Mouse (Mus musculus): ENCODE results near the gene Ahdc1. TPM values are rescaled to one million over a fixed set of nuclear protein-coding genes. Genes with fewer than 3 reads are reported as not detected.

The Ahdc1 gene
- total and polyA plus RNA-seq, 3 experiments: 2.7 to 37.9 (median 15.6) TPM

GRCm38 (mm10) chr4:133020721-133021120 lies 9.7 kb downstream of the Ahdc1 start:
- no peak overlapping the region for H3K4me3 ChIP-seq (ENCODE audit: low read depth, low read length)
- H3K4me1 ChIP-seq (ENCODE audit: insufficient read depth, low read depth, low read length): peaks cover 52% of the 10 kb centered on the region
- ATAC-seq (ENCODE audit: extremely low read depth, insufficient number of reproducible peaks, low FRiP score, poor library complexity, severe bottlenecking) (no peak), DNase-seq (ENCODE audit: low spot score) (no peak)
- TF ChIP-seq POLR2AphosphoS5 (IDR thresholded peaks at IDR 0.05; ENCODE audit: insufficient replicate concordance, low read depth, low read length): no peak
- no peak for TF ChIP-seq GATA1 (IDR thresholded peaks at IDR 0.05; ENCODE audit: borderline replicate concordance, low read length)
- TF ChIP-seq CTCF (IDR thresholded peaks at IDR 0.05; ENCODE audit: low read depth, low read length): no peak
- no peak for TF ChIP-seq GATA2 (IDR thresholded peaks at IDR 0.05; ENCODE audit: borderline replicate concordance, low read depth, low read length)
- no peak for TF ChIP-seq TAL1 (conservative IDR thresholded peaks at IDR 0.05; ENCODE audit: low read depth, low read length)
- H3K27me3 ChIP-seq (ENCODE audit: insufficient read depth, low read length): peaks cover 15% of the 10 kb centered on the region; the same call in 1 of the 2 replicates
- H3K36me3 ChIP-seq (replicated peaks): peaks cover 72% of the 10 kb centered on the region
- H3K9me3 ChIP-seq (replicated peaks): no peaks in the 10 kb centered on the region

GRCm38 (mm10) chr4:133021181-133021671 lies 10.2 kb downstream of the Ahdc1 start:
- no peak for TF ChIP-seq GATA1 (IDR thresholded peaks at IDR 0.05; ENCODE audit: borderline replicate concordance, low read length)
- no peak for TF ChIP-seq GATA2 (IDR thresholded peaks at IDR 0.05; ENCODE audit: borderline replicate concordance, low read depth, low read length)
- TF ChIP-seq CTCF (IDR thresholded peaks at IDR 0.05; ENCODE audit: low read depth, low read length): no peak
- no peak for TF ChIP-seq POLR2AphosphoS5 (IDR thresholded peaks at IDR 0.05; ENCODE audit: insufficient replicate concordance, low read depth, low read length)
- no peak for TF ChIP-seq TAL1 (conservative IDR thresholded peaks at IDR 0.05; ENCODE audit: low read depth, low read length)
- DNase-seq (ENCODE audit: low spot score) (no peak), ATAC-seq (ENCODE audit: extremely low read depth, insufficient number of reproducible peaks, low FRiP score, poor library complexity, severe bottlenecking) (no peak)
- Histone ChIP-seq H3K4me1 (ENCODE audit: insufficient read depth, low read depth, low read length) (peaks cover 51% of the 10 kb centered on the region), H3K36me3 (replicated peaks) (peaks cover 75% of the 10 kb centered on the region), H3K27me3 (ENCODE audit: insufficient read depth, low read length) (peaks cover 15% of the 10 kb centered on the region; the same call in 1 of the 2 replicates), H3K9me3 (replicated peaks) (no peaks in the 10 kb centered on the region), H3K4me3 (ENCODE audit: low read depth, low read length) (no peak overlapping the region)

DNA sequence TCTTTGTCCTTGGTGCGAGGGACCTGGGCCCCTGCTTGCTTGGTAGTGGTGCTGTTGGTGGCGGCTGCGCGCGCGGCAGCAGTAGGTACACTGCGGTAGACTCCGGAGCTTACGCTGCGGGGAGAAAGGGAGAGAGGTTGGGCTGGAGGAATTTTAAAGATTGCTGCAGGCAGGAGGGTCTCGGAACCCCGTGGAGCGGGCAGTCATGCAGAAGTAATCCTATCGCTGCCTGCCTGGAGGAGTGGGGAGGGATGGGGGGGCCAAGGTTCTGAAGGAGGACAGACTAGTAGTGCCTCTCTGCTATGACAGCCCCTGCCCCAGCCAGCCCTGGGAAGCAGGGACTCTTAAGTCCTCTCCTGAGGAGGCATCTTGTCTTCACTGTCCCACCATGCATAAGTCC lies 11.2 kb downstream of the Ahdc1 start:
- Histone ChIP-seq H3K27me3 (ENCODE audit: insufficient read depth, low read length) (peaks cover 8% of the 10 kb centered on the region; the same call in 1 of the 2 replicates), H3K4me1 (ENCODE audit: insufficient read depth, low read depth, low read length) (peaks cover 49% of the 10 kb centered on the region), H3K9me3 (replicated peaks) (no peaks in the 10 kb centered on the region), H3K36me3 (replicated peaks) (peaks cover 74% of the 10 kb centered on the region), H3K4me3 (ENCODE audit: low read depth, low read length) (no peak overlapping the region)
- TF ChIP-seq GATA1 (IDR thresholded peaks at IDR 0.05; ENCODE audit: borderline replicate concordance, low read length) (no peak), GATA2 (IDR thresholded peaks at IDR 0.05; ENCODE audit: borderline replicate concordance, low read depth, low read length) (no peak)
- no peak for DNase-seq (ENCODE audit: low spot score)
- ATAC-seq (ENCODE audit: extremely low read depth, insufficient number of reproducible peaks, low FRiP score, poor library complexity, severe bottlenecking): no peak

GRCm38 (mm10) chr4:133022954-133023635 lies 12.0 kb downstream of the Ahdc1 start:
- TF ChIP-seq CTCF (IDR thresholded peaks at IDR 0.05; ENCODE audit: low read depth, low read length) (no peak), GATA1 (IDR thresholded peaks at IDR 0.05; ENCODE audit: borderline replicate concordance, low read length) (no peak), GATA2 (IDR thresholded peaks at IDR 0.05; ENCODE audit: borderline replicate concordance, low read depth, low read length) (no peak), POLR2AphosphoS5 (IDR thresholded peaks at IDR 0.05; ENCODE audit: insufficient replicate concordance, low read depth, low read length) (no peak), TAL1 (conservative IDR thresholded peaks at IDR 0.05; ENCODE audit: low read depth, low read length) (no peak)
- no peak for ATAC-seq (ENCODE audit: extremely low read depth, insufficient number of reproducible peaks, low FRiP score, poor library complexity, severe bottlenecking)
- no peak overlapping the region for H3K4me3 ChIP-seq (ENCODE audit: low read depth, low read length)
- H3K27me3 ChIP-seq (ENCODE audit: insufficient read depth, low read length): peaks cover 6% of the 10 kb centered on the region; the same call in 1 of the 2 replicates
- H3K9me3 ChIP-seq (replicated peaks): no peaks in the 10 kb centered on the region
- H3K36me3 ChIP-seq (replicated peaks): peaks cover 79% of the 10 kb centered on the region
- DNase-seq (ENCODE audit: low spot score): no peak
- H3K4me1 ChIP-seq (ENCODE audit: insufficient read depth, low read depth, low read length): peaks cover 40% of the 10 kb centered on the region

- ATAC-seq (ENCODE audit: extremely low read depth, insufficient number of reproducible peaks, low FRiP score, poor library complexity, severe bottlenecking) (no peak), DNase-seq (ENCODE audit: low spot score) (no peak)
- Histone ChIP-seq H3K9me3 (replicated peaks) (no peaks in the 10 kb centered on the region), H3K4me1 (ENCODE audit: insufficient read depth, low read depth, low read length) (peaks cover 35% of the 10 kb centered on the region), H3K4me3 (ENCODE audit: low read depth, low read length) (no peak overlapping the region), H3K36me3 (replicated peaks) (peaks cover 79% of the 10 kb centered on the region), H3K27me3 (ENCODE audit: insufficient read depth, low read length) (peaks cover 7% of the 10 kb centered on the region; the same call in 1 of the 2 replicates)
- TF ChIP-seq GATA1 (IDR thresholded peaks at IDR 0.05; ENCODE audit: borderline replicate concordance, low read length) (no peak), CTCF (IDR thresholded peaks at IDR 0.05; ENCODE audit: low read depth, low read length) (no peak), GATA2 (IDR thresholded peaks at IDR 0.05; ENCODE audit: borderline replicate concordance, low read depth, low read length) (no peak), TAL1 (conservative IDR thresholded peaks at IDR 0.05; ENCODE audit: low read depth, low read length) (no peak), POLR2AphosphoS5 (IDR thresholded peaks at IDR 0.05; ENCODE audit: insufficient replicate concordance, low read depth, low read length) (no peak)
Measured at GRCm38 (mm10) chr4:133023636-133024035, 12.6 kb downstream of the Ahdc1 start.

- Histone ChIP-seq H3K9me3 (replicated peaks) (no peaks in the 10 kb centered on the region), H3K4me1 (ENCODE audit: insufficient read depth, low read depth, low read length) (peaks cover 35% of the 10 kb centered on the region), H3K4me3 (ENCODE audit: low read depth, low read length) (no peak overlapping the region), H3K36me3 (replicated peaks) (peaks cover 77% of the 10 kb centered on the region), H3K27me3 (ENCODE audit: insufficient read depth, low read length) (peaks cover 10% of the 10 kb centered on the region; the same call in 1 of the 2 replicates)
- TF ChIP-seq POLR2AphosphoS5 (IDR thresholded peaks at IDR 0.05; ENCODE audit: insufficient replicate concordance, low read depth, low read length): no peak
- no peak for TF ChIP-seq TAL1 (conservative IDR thresholded peaks at IDR 0.05; ENCODE audit: low read depth, low read length)
- no peak for TF ChIP-seq GATA1 (IDR thresholded peaks at IDR 0.05; ENCODE audit: borderline replicate concordance, low read length)
- TF ChIP-seq CTCF (IDR thresholded peaks at IDR 0.05; ENCODE audit: low read depth, low read length): no peak
- DNase-seq (ENCODE audit: low spot score): no peak
- no peak for ATAC-seq (ENCODE audit: extremely low read depth, insufficient number of reproducible peaks, low FRiP score, poor library complexity, severe bottlenecking)
Measured at GRCm38 (mm10) chr4:133024404-133024803, 13.3 kb downstream of the Ahdc1 start.

Measured in G1E (cell line).